Mouse (Mus musculus) neural tube, embryonic 14.5 days (tissue): ENCODE measurements around the gene Olfr1128. TPM values are rescaled to one million over a fixed set of nuclear protein-coding genes. Genes with fewer than 3 reads are reported as not detected.
A peak's percentile ranks its signal among the peaks of the same experiment; 100 is the strongest.
"Not testable (repeated sequence)": the region's sequence is repeated elsewhere in the genome, so short reads cannot be mapped to it uniquely, and the experiment has no call there.

ENCODE experiments used
- ATAC-seq: fragments of 200-750 bp; cut with Nextera tagmentation; 2 replicates; pipeline ENCODE4 v1.8.0; 2017; ENCODE audit warnings: low read depth, mild to moderate bottlenecking, moderate TSS enrichment, moderate library complexity
- H3K27ac ChIP-seq: fragments of 300-500 bp; sonication (generic); 2 replicates; pipeline ENCODE4 v1.5.1; 2014; ENCODE audit warnings: low read depth, mild to moderate bottlenecking, control low read depth, low read length, moderate library complexity, mixed read lengths
- H3K27me3 ChIP-seq: fragments of 300-500 bp; sonication (generic); 2 replicates; pipeline ENCODE4 v1.6.1; 2014; ENCODE audit warnings: low read length; ENCODE audit not compliant: control insufficient read depth, insufficient read depth
- H3K36me3 ChIP-seq: fragments of 300-500 bp; sonication (generic); 2 replicates; pipeline ENCODE4 v1.6.1; 2014; ENCODE audit warnings: low read length, mixed read lengths; ENCODE audit not compliant: control insufficient read depth, insufficient read depth
- H3K4me1 ChIP-seq: fragments of 300-500 bp; sonication (generic); 2 replicates; pipeline ENCODE4 v1.6.1; 2014; ENCODE audit warnings: low read length; ENCODE audit not compliant: control insufficient read depth, insufficient read depth
- H3K4me2 ChIP-seq: fragments of 300-500 bp; sonication (generic); 2 replicates; pipeline ENCODE4 v1.6.1; 2014; ENCODE audit warnings: mild to moderate bottlenecking, low read depth, low read length, control low read depth
- H3K4me3 ChIP-seq: fragments of 300-500 bp; sonication (generic); 2 replicates; pipeline ENCODE4 v1.5.1; 2014; ENCODE audit warnings: low read depth, low read length, control low read depth, mixed read lengths
- H3K9ac ChIP-seq: fragments of 300-500 bp; sonication (generic); replicated peaks from 2 replicates; pipeline ENCODE4 v1.6.1; 2014; ENCODE audit warnings: low read depth, mild to moderate bottlenecking, control low read depth, low read length, mixed read lengths
- H3K9me3 ChIP-seq: fragments of 300-500 bp; sonication (generic); 2 replicates; pipeline ENCODE4 v1.6.1; 2016; ENCODE audit warnings: low read length; ENCODE audit not compliant: control insufficient read depth
- WGBS: fragments of 180-500 bp; shearing (Covaris S2); extraction: QIAGEN DNeasy Blood & Tissue Kit; methylation state at CpG from one replicate; pipeline ENCODE4 v1.1.7; 2014; 5-methylcytosine and 5-hydroxymethylcytosine counted together
- polyA plus RNA-seq: library from polyadenylated mRNA; unstranded; fragments of >200 nt; fragmentation: Nextera tagmentation; extraction: Ambion mirVana; gene quantifications from 2 replicates; pipeline ENCODE4 v1.2.1, GENCODE M21; 2014

The Olfr1128 gene
- polyA plus RNA-seq, result not detected in 2 replicates

- Histone ChIP-seq H3K36me3 (no peaks in the 10 kb centered on the region), H3K9ac (no peak within 1 kb of the TSS), H3K27me3 (no peaks in the 10 kb centered on the region), H3K4me2 (no peak within 1 kb of the TSS), H3K27ac (no peak within 1 kb of the TSS), H3K4me1 (no peaks in the 10 kb centered on the region), H3K9me3 (no peaks in the 10 kb centered on the region), H3K4me3 (no peak within 1 kb of the TSS)
- WGBS, result 93% methylated on average over 1 of the region's 1 CpGs
- no peak for ATAC-seq
Observed at GRCm38 (mm10) chr2:87545442-87545841, at the start of gene Olfr1128. Gene Olfr1128 (minus strand): TSS chr2:87545542.

GRCm38 (mm10) chr2:87573602-87574001 lies 28.3 kb upstream of the Olfr1128 start, which contains the start of gene Olfr1129:
Gene Olfr1129 (plus strand): TSS chr2:87573902.
- H3K4me2 ChIP-seq, H3K27me3 ChIP-seq, H3K9me3 ChIP-seq, H3K27ac ChIP-seq, H3K9ac ChIP-seq, H3K36me3 ChIP-seq, H3K4me3 ChIP-seq, ATAC-seq, H3K4me1 ChIP-seq: not testable (repeated sequence)
- 79% methylated on average over 1 of the region's 1 CpGs for WGBS

DNA sequence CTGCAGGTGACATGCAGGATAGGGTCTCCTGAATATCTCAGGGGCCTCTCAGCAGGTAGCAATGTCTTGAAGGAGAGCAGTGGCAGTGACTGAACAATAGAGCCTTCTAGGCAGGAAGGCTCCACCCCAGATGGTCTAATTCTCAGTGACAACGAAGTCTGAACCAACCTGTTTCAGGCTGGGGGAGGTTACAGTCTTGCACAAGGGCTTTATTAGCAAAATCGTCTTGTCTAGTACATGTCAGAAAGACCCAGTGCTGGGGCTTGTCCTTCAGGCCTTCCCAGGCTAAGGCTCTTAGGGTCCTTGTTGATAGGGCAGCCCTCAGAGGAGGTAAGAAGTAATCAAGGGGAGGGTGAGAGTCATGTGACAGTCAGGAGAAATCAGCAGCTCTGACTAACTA lies 10.5 kb downstream of the Olfr1128 start:
- Histone ChIP-seq H3K9ac (no peak overlapping the region), H3K4me2 (no peak overlapping the region), H3K9me3 (no peaks in the 10 kb centered on the region), H3K4me1 (no peaks in the 10 kb centered on the region), H3K36me3 (no peaks in the 10 kb centered on the region), H3K27ac (no peak overlapping the region), H3K4me3 (no peak overlapping the region), H3K27me3 (no peaks in the 10 kb centered on the region)
- ATAC-seq, result no peak
- 72% methylated on average over 2 of the region's 2 CpGs for WGBS

DNA sequence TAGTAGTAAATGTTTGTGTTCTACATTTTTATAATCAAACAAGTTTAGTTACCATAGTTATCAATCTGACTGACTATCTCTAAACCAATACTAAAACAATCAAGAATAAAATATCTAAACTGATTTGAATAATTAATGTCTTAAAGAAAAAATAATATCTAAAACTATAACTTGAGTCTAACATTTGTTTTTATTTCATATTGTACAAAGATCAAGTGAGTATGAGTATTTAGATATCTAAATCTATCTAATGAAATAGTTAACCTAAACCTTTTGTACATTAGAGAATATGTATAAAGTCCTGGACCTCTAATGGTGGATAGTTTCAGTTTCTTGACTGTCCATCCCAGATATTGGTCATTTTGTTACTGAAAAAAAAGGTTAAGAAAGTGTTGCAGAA lies 13.8 kb downstream of the Olfr1128 start, which contains the start of gene Olfr153:
Olfr153 (plus strand) TSS at position 301 of the 400 bp plus-strand sequence.
- H3K27me3 ChIP-seq, result no peaks in the 10 kb centered on the region
- H3K4me1 ChIP-seq, result no peaks in the 10 kb centered on the region
- no peak within 1 kb of the TSS for H3K27ac ChIP-seq
- no peak within 1 kb of the TSS for H3K9ac ChIP-seq
- no peak within 1 kb of the TSS for H3K4me2 ChIP-seq
- no peaks in the 10 kb centered on the region for H3K9me3 ChIP-seq
- no peaks in the 10 kb centered on the region for H3K36me3 ChIP-seq
- ATAC-seq, result no peak
- no peak within 1 kb of the TSS for H3K4me3 ChIP-seq

DNA sequence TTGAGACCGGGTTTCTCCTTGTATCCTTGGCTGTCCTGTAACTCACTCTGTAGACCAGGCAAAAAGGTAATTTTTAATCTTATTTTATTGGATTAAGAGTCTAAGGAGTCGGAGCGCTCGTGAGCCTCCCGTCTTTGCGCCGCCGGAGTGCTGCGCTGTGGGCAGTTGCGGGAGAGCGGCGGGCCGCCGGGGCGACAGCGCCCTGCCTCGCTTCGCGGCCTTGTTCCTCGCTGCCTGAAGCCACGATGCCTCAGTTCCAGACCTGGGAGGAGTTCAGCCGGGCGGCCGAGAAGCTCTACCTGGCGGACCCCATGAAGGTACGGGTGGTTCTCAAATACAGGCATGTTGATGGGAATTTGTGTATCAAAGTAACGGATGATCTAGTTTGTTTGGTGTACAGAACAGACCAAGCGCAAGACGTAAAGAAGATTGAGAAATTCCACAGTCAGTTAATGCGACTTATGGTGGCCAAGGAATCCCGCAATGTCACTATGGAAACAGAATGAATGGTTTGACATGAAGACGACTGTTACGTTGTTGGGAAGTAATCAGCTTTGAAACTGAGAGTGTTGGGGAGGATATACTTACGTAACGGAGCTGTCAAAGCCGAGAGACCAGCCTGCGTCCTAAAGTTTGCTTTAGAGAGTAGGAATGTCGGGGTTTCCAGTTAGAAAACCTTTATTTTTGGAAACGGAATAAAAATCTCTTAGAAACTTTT lies 19.3 kb downstream of the Olfr1128 start:
- Histone ChIP-seq H3K4me3 (0 out of 2 replicates have a peak overlapping the region, but pooled peaks have one; percentile 12), H3K4me2 (peak overlapping the region; percentile 38)
- H3K36me3 ChIP-seq, H3K9me3 ChIP-seq, H3K27ac ChIP-seq, H3K9ac ChIP-seq, H3K27me3 ChIP-seq, H3K4me1 ChIP-seq: not testable (repeated sequence)
- WGBS, result 33% methylated on average over 38 of the region's 39 CpGs
- ATAC-seq, result peak; percentile 71

GRCm38 (mm10) chr2:87520651-87521050 lies 24.7 kb downstream of the Olfr1128 start:
- WGBS, result 88% methylated on average over 4 of the region's 4 CpGs
- Histone ChIP-seq H3K27me3 (no peaks in the 10 kb centered on the region), H3K4me3 (no peak overlapping the region), H3K9me3 (no peaks in the 10 kb centered on the region), H3K4me2 (no peak overlapping the region), H3K27ac (no peak overlapping the region), H3K4me1 (no peaks in the 10 kb centered on the region), H3K9ac (no peak overlapping the region), H3K36me3 (no peaks in the 10 kb centered on the region)
- ATAC-seq, result no peak

DNA sequence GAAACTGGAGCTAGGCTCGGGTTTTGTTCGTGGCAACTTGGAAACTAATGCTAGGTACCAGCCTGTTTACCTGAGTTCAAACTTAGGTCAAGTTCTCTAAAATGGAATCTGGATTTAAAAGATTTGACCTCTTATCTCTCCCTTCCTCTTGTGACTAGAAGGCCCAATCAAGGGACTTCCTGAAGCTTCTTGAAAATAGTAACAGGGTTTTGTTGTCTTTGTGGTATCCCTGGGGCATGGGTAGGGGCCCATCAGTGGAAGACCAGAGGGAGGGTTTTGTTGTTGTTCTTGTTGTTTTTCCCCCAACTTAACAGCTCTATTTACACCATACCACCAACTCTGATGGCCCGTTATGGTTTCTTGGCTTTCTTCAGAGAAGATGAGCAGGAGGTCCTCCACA lies 28.8 kb downstream of the Olfr1128 start:
- no peaks in the 10 kb centered on the region for H3K4me1 ChIP-seq
- no peaks in the 10 kb centered on the region for H3K36me3 ChIP-seq
- H3K4me3 ChIP-seq, result no peak overlapping the region
- 94% methylated on average over 3 of the region's 3 CpGs for WGBS
- ATAC-seq, result no peak
- H3K9ac ChIP-seq, result no peak overlapping the region
- no peak overlapping the region for H3K27ac ChIP-seq
- no peaks in the 10 kb centered on the region for H3K27me3 ChIP-seq
- no peak overlapping the region for H3K4me2 ChIP-seq
- H3K9me3 ChIP-seq, result no peaks in the 10 kb centered on the region

DNA sequence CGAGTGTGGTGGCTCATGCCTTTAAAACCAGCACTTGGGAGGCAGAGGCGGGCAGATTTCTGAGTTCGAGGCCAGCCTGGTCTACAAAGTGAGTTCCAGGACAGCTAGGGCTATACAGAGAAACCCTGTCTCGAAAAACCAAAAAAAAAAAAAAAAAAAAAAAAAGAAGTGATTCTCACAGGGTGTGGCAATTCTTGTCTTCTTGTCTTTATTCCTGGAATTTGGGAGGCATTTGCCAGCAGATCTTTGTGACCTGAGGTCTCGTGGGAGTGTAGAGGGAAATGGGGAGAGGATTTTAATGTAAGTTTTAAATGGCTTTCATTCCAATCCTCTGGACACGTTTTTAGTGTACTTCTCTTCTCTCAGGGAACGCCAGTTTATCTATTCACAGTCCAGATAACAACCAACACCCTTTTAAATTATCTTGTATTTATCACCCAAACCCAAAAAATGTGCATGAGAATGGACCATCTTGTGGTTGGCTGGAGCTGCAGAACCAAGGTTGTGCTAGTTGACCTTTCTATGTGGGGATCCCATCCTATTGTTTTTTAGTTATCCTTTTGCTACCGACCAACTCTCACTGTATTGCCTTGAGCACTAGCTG lies 29.8 kb downstream of the Olfr1128 start:
- Histone ChIP-seq H3K27me3 (no peaks in the 10 kb centered on the region), H3K9me3 (no peaks in the 10 kb centered on the region), H3K4me3 (no peak overlapping the region), H3K4me1 (no peaks in the 10 kb centered on the region), H3K36me3 (no peaks in the 10 kb centered on the region), H3K27ac (no peak overlapping the region), H3K9ac (no peak overlapping the region), H3K4me2 (no peak overlapping the region)
- WGBS, result 84% methylated on average over 7 of the region's 8 CpGs
- no peak for ATAC-seq

GRCm38 (mm10) chr2:87515046-87515445 lies 30.3 kb downstream of the Olfr1128 start:
- Histone ChIP-seq H3K4me2 (no peak overlapping the region), H3K27ac (no peak overlapping the region), H3K4me1 (no peaks in the 10 kb centered on the region), H3K9ac (no peak overlapping the region), H3K27me3 (no peaks in the 10 kb centered on the region), H3K36me3 (no peaks in the 10 kb centered on the region), H3K4me3 (no peak overlapping the region), H3K9me3 (no peaks in the 10 kb centered on the region)
- no peak for ATAC-seq
- WGBS, result 93% methylated on average over 2 of the region's 2 CpGs
